Mouse (Mus musculus) stomach, postnatal 0 days (tissue): ENCODE data around the gene Ppm1h. TPM values are rescaled to one million over a fixed set of nuclear protein-coding genes. Genes with fewer than 3 reads are reported as not detected.

Source experiments
- ATAC-seq: fragments of 200-750 bp; cut with Nextera tagmentation; 2 replicates; pipeline ENCODE4 v1.8.0; 2017; ENCODE audit not compliant: low FRiP score, low TSS enrichment
- DNase-seq: peaks from one replicate; pipeline ENCODE4 v3.0.0-alpha.2; 2016; ENCODE audit warnings: low spot score
- H3K27ac ChIP-seq: fragments of 300-500 bp; sonication (generic); replicated peaks from 2 replicates; pipeline ENCODE4 v1.5.1; 2014; ENCODE audit warnings: mild to moderate bottlenecking, control low read depth
- H3K27me3 ChIP-seq: fragments of 300-500 bp; sonication (generic); 2 replicates; pipeline ENCODE4 v1.6.1; 2014; ENCODE audit warnings: low read length; ENCODE audit not compliant: control insufficient read depth, insufficient read depth
- H3K36me3 ChIP-seq: fragments of 300-500 bp; sonication (generic); 2 replicates; pipeline ENCODE4 v1.6.1; 2014; ENCODE audit warnings: low read length, mixed read lengths; ENCODE audit not compliant: control insufficient read depth, insufficient read depth
- H3K4me1 ChIP-seq: fragments of 300-500 bp; sonication (generic); replicated peaks from 2 replicates; pipeline ENCODE4 v1.6.1; 2014; ENCODE audit warnings: antibody characterized with exemption; ENCODE audit not compliant: control insufficient read depth, insufficient read depth
- H3K4me2 ChIP-seq: fragments of 300-500 bp; sonication (generic); replicated peaks from 2 replicates; pipeline ENCODE4 v1.6.1; 2014; ENCODE audit warnings: low read depth, mild to moderate bottlenecking, control low read depth, moderate library complexity
- H3K4me3 ChIP-seq: fragments of 300-500 bp; sonication (generic); 2 replicates; pipeline ENCODE4 v1.5.1; 2014; ENCODE audit warnings: low read depth, low read length, control low read depth
- H3K9ac ChIP-seq: fragments of 300-500 bp; sonication (generic); 2 replicates; pipeline ENCODE4 v1.6.1; 2014; ENCODE audit warnings: mild to moderate bottlenecking, low read length, control low read depth, mixed read lengths
- H3K9me3 ChIP-seq: fragments of 300-500 bp; sonication (generic); 2 replicates; pipeline ENCODE4 v1.6.1; 2016; ENCODE audit warnings: low read length; ENCODE audit not compliant: control insufficient read depth
- CTCF ChIP-seq: IDR thresholded peaks from 2 replicates; pipeline ENCODE4 v1.5.1; 2016; ENCODE audit warnings: antibody characterized with exemption, low read depth, mild to moderate bottlenecking, moderate library complexity
- EP300 ChIP-seq: optimal IDR thresholded peaks from 2 replicates; pipeline ENCODE3; 2016; ENCODE audit warnings: antibody characterized with exemption
- WGBS: fragments of 180-500 bp; shearing (Covaris S2); extraction: QIAGEN DNeasy Blood & Tissue Kit; methylation state at CpG from one replicate; pipeline ENCODE4 v1.1.7; 2014; 5-methylcytosine and 5-hydroxymethylcytosine counted together
- polyA plus RNA-seq: library from polyadenylated mRNA; unstranded; fragments of >200 nt; fragmentation: Nextera tagmentation; extraction: Ambion mirVana; gene quantifications from 2 replicates; pipeline ENCODE4 v1.2.1, GENCODE M21; 2015

The Ppm1h gene
- polyA plus RNA-seq, 1 experiment from 2014 or later: 7.6 TPM

- H3K9me3 ChIP-seq: no peaks in the 10 kb centered on the region
- no peaks in the 10 kb centered on the region for H3K4me1 ChIP-seq
- peak; percentile 85 for ATAC-seq
- peak overlapping the region; percentile 100 for H3K27ac ChIP-seq
- peak overlapping the region; percentile 56 for H3K4me2 ChIP-seq
- H3K36me3 ChIP-seq: no peaks in the 10 kb centered on the region
- H3K4me3 ChIP-seq: peak overlapping the region; percentile 99
- peak overlapping the region; percentile 99 for H3K9ac ChIP-seq
- peak; percentile 82 for DNase-seq
- H3K27me3 ChIP-seq: no peaks in the 10 kb centered on the region
- 6% methylated on average over 49 of the region's 54 CpGs for WGBS
- TF ChIP-seq EP300 (no peak), CTCF (no peak)
Observed at GRCm38 (mm10) chr10:122986320-122987225, 308.0 kb downstream of the Ppm1h start.

GRCm38 (mm10) chr10:122987671-122988128 lies 309.1 kb downstream of the Ppm1h start:
- TF ChIP-seq CTCF: peak; percentile 81
- TF ChIP-seq EP300: no peak
- no peaks in the 10 kb centered on the region for H3K4me1 ChIP-seq
- no peaks in the 10 kb centered on the region for H3K27me3 ChIP-seq
- H3K4me2 ChIP-seq: peak overlapping the region; percentile 8; the same call in 1 of the 2 replicates
- DNase-seq (peak; percentile 48), ATAC-seq (no peak)
- H3K4me3 ChIP-seq: no peak overlapping the region
- 0 out of 2 replicates have a peak overlapping the region, but pooled peaks have one; percentile 40 for H3K27ac ChIP-seq
- no peaks in the 10 kb centered on the region for H3K36me3 ChIP-seq
- WGBS: 14% methylated on average over 9 of the region's 9 CpGs
- no peaks in the 10 kb centered on the region for H3K9me3 ChIP-seq
- H3K9ac ChIP-seq: no peak overlapping the region

- H3K4me3 ChIP-seq: no peak overlapping the region
Observed at GRCm38 (mm10) chr10:122988372-122988771, 309.8 kb downstream of the Ppm1h start.

GRCm38 (mm10) chr10:122989916-122990315 lies 311.4 kb downstream of the Ppm1h start:
- H3K36me3 ChIP-seq: 0 out of 2 replicates have a peak, but pooled peaks cover 2% of the 10 kb centered on the region
- no peak overlapping the region for H3K9ac ChIP-seq
- H3K4me2 ChIP-seq: no peak overlapping the region
- 74% methylated on average over 9 of the region's 9 CpGs for WGBS
- H3K4me1 ChIP-seq: no peaks in the 10 kb centered on the region
- H3K27me3 ChIP-seq: no peaks in the 10 kb centered on the region
- DNase-seq (no peak), ATAC-seq (no peak)
- no peak overlapping the region for H3K4me3 ChIP-seq
- H3K9me3 ChIP-seq: no peaks in the 10 kb centered on the region
- H3K27ac ChIP-seq: no peak overlapping the region
- TF ChIP-seq EP300 (no peak), CTCF (no peak)

More at GRCm38 (mm10) chr10:122988372-122988771, 309.8 kb downstream of the Ppm1h start:
- Histone ChIP-seq H3K9me3 (no peaks in the 10 kb centered on the region), H3K4me1 (no peaks in the 10 kb centered on the region), H3K4me2 (peak overlapping the region; percentile 8; the same call in 1 of the 2 replicates), H3K9ac (no peak overlapping the region), H3K27ac (no peak overlapping the region; the same call in 1 of the 2 replicates), H3K36me3 (no peaks in the 10 kb centered on the region), H3K27me3 (no peaks in the 10 kb centered on the region)
- TF ChIP-seq CTCF (no peak), EP300 (no peak)
- ATAC-seq (no peak), DNase-seq (no peak)
- 63% methylated on average over 7 of the region's 7 CpGs for WGBS

- ATAC-seq: no peak
- DNase-seq: no peak
- Histone ChIP-seq H3K4me2 (no peak overlapping the region), H3K27me3 (no peaks in the 10 kb centered on the region), H3K4me3 (no peak overlapping the region), H3K4me1 (no peaks in the 10 kb centered on the region), H3K36me3 (peaks cover 5% of the 10 kb centered on the region), H3K9me3 (no peaks in the 10 kb centered on the region), H3K9ac (no peak overlapping the region), H3K27ac (peak overlapping the region; percentile 35; the same call in 1 of the 2 replicates)
- TF ChIP-seq EP300 (no peak), CTCF (peak; percentile 44)
- 81% methylated on average over 6 of the region's 6 CpGs for WGBS
Observed at GRCm38 (mm10) chr10:122990606-122991005, 312.0 kb downstream of the Ppm1h start.

GRCm38 (mm10) chr10:122991053-122991452 lies 312.5 kb downstream of the Ppm1h start:
- no peaks in the 10 kb centered on the region for H3K4me1 ChIP-seq
- DNase-seq: no peak
- WGBS: 62% methylated on average over 9 of the region's 9 CpGs
- H3K9me3 ChIP-seq: no peaks in the 10 kb centered on the region
- no peak overlapping the region for H3K4me3 ChIP-seq
- no peak overlapping the region for H3K9ac ChIP-seq
- peaks cover 9% of the 10 kb centered on the region for H3K36me3 ChIP-seq
- H3K4me2 ChIP-seq: no peak overlapping the region
- no peaks in the 10 kb centered on the region for H3K27me3 ChIP-seq
- TF ChIP-seq EP300: no peak
- no peak for TF ChIP-seq CTCF
- ATAC-seq: no peak
- peak overlapping the region; percentile 35 for H3K27ac ChIP-seq
